Mouse (Mus musculus) midbrain, postnatal 0 days (tissue): ENCODE results near the gene C1qtnf5. TPM values are rescaled to one million over a fixed set of nuclear protein-coding genes. Genes with fewer than 3 reads are reported as not detected.
A peak's percentile ranks its signal among the peaks of the same experiment; 100 is the strongest.

Experiments
- ATAC-seq: fragments of 200-750 bp; cut with Nextera tagmentation; 2 replicates; pipeline ENCODE4 v1.8.0; 2017; ENCODE audit warnings: moderate number of reproducible peaks, mild to moderate bottlenecking, moderate TSS enrichment, moderate library complexity; ENCODE audit not compliant: low FRiP score
- DNase-seq: peaks from one replicate; pipeline ENCODE4 v3.0.0-alpha.2; 2015; ENCODE audit warnings: low spot score
- H3K27ac ChIP-seq: fragments of 300-500 bp; sonication (generic); 2 replicates; pipeline ENCODE4 v1.5.1; 2014; ENCODE audit warnings: low read depth, mild to moderate bottlenecking, low read length, mixed read lengths
- H3K27me3 ChIP-seq: fragments of 300-500 bp; sonication (generic); 2 replicates; pipeline ENCODE4 v1.6.1; 2014; ENCODE audit warnings: low read length, control low read depth, mixed read lengths; ENCODE audit not compliant: insufficient read depth
- H3K36me3 ChIP-seq: fragments of 300-500 bp; sonication (generic); 2 replicates; pipeline ENCODE4 v1.6.1; 2014; ENCODE audit warnings: low read length, control low read depth, mixed read lengths; ENCODE audit not compliant: insufficient read depth
- H3K4me1 ChIP-seq: fragments of 300-500 bp; sonication (generic); 2 replicates; pipeline ENCODE4 v1.6.1; 2014; ENCODE audit warnings: mild to moderate bottlenecking, control low read depth, antibody characterized with exemption, low read length, mixed read lengths; ENCODE audit not compliant: insufficient read depth
- H3K4me2 ChIP-seq: fragments of 300-500 bp; sonication (generic); 2 replicates; pipeline ENCODE4 v1.6.1; 2014; ENCODE audit warnings: low read depth, mild to moderate bottlenecking, low read length, mixed read lengths; ENCODE audit not compliant: poor library complexity, severe bottlenecking
- H3K4me3 ChIP-seq: fragments of 300-500 bp; sonication (generic); 2 replicates; pipeline ENCODE4 v1.5.1; 2014; ENCODE audit warnings: low read depth, mild to moderate bottlenecking, low read length, moderate library complexity
- H3K9ac ChIP-seq: fragments of 300-500 bp; sonication (generic); replicated peaks from 2 replicates; pipeline ENCODE4 v1.6.1; 2014; ENCODE audit warnings: mild to moderate bottlenecking, low read length, moderate library complexity, mixed read lengths; ENCODE audit not compliant: poor library complexity, severe bottlenecking
- H3K9me3 ChIP-seq: fragments of 300-500 bp; sonication (generic); 2 replicates; pipeline ENCODE4 v1.6.1; 2016; ENCODE audit warnings: low read length, control low read depth
- CTCF ChIP-seq: IDR thresholded peaks from 2 replicates; pipeline ENCODE4 v1.5.1; 2016; ENCODE audit warnings: antibody characterized with exemption, mild to moderate bottlenecking
- WGBS: fragments of 180-500 bp; shearing (Covaris S2); extraction: QIAGEN DNeasy Blood & Tissue Kit; methylation state at CpG from one replicate; pipeline ENCODE4 v1.1.7; 2014; 5-methylcytosine and 5-hydroxymethylcytosine counted together
- polyA plus RNA-seq: library from polyadenylated mRNA; unstranded; fragments of >200 nt; fragmentation: Nextera tagmentation; extraction: Ambion mirVana; gene quantifications from 2 replicates; pipeline ENCODE4 v1.2.1, GENCODE M21; 2015
- total RNA-seq: library from RNA; depleted of rRNA; stranded (reverse); fragments of >200 nt; gene quantifications from 2 replicates; pipeline ENCODE4 v1.2.3, GENCODE M21; 2014; rRNA removed

C1qtnf5 gene
- total RNA-seq (16.6 and 29.0 TPM in 2 replicates), polyA plus RNA-seq (9.9 and 10.7 TPM in 2 replicates)

GRCm38 (mm10) chr9:44107110-44107509 lies at the start of gene C1qtnf5:
Gene C1qtnf5, plus strand, starts transcription at chr9:44107245.
- peaks cover 6% of the 10 kb centered on the region; the same call in 1 of the 2 replicates for H3K4me1 ChIP-seq
- H3K27me3 ChIP-seq, result no peaks in the 10 kb centered on the region
- peak; percentile 81 for DNase-seq
- 20% methylated on average over 8 of the region's 8 CpGs for WGBS
- H3K9me3 ChIP-seq, result no peaks in the 10 kb centered on the region
- peak; percentile 67 for ATAC-seq
- TF ChIP-seq CTCF, result no peak; the same call in 1 of the 2 replicates
- H3K27ac ChIP-seq, result peak within 1 kb of the TSS; percentile 51
- peak within 1 kb of the TSS; percentile 37; the same call in 1 of the 2 replicates for H3K4me2 ChIP-seq
- no peaks in the 10 kb centered on the region; the same call in 1 of the 2 replicates for H3K36me3 ChIP-seq
- H3K9ac ChIP-seq, result no peak within 1 kb of the TSS
- H3K4me3 ChIP-seq, result no peak within 1 kb of the TSS

- Histone ChIP-seq H3K4me1 (no peaks in the 10 kb centered on the region), H3K36me3 (no peaks in the 10 kb centered on the region), H3K27ac (no peak overlapping the region), H3K9me3 (no peaks in the 10 kb centered on the region), H3K4me2 (no peak overlapping the region), H3K9ac (no peak overlapping the region), H3K27me3 (no peaks in the 10 kb centered on the region), H3K4me3 (no peak overlapping the region)
- DNase-seq (no peak), ATAC-seq (no peak)
- no peak for TF ChIP-seq CTCF
- WGBS, result 88% methylated on average over 6 of the region's 6 CpGs
These were observed 48.4 kb upstream of the C1qtnf5 start for GRCm38 (mm10) chr9:44058606-44059005.

GRCm38 (mm10) chr9:44065177-44065576 lies 41.9 kb upstream of the C1qtnf5 start:
- no peak overlapping the region for H3K4me2 ChIP-seq
- H3K9ac ChIP-seq, result no peak overlapping the region
- H3K4me1 ChIP-seq, result 0 out of 2 replicates have a peak, but pooled peaks cover 3% of the 10 kb centered on the region
- H3K27me3 ChIP-seq, result no peaks in the 10 kb centered on the region
- no peaks in the 10 kb centered on the region for H3K36me3 ChIP-seq
- H3K27ac ChIP-seq, result no peak overlapping the region
- no peak for DNase-seq
- 0 out of 2 replicates have a peak, but pooled peaks have one; percentile 30 for TF ChIP-seq CTCF
- no peak overlapping the region for H3K4me3 ChIP-seq
- WGBS, result 45% methylated on average over 1 of the region's 1 CpGs
- no peak for ATAC-seq
- no peaks in the 10 kb centered on the region for H3K9me3 ChIP-seq

GRCm38 (mm10) chr9:44066785-44067225 lies 40.2 kb upstream of the C1qtnf5 start, which contains the start of gene Usp2:
Gene Usp2, plus strand, starts transcription at chr9:44067021.
- no peak within 1 kb of the TSS for H3K27ac ChIP-seq
- peak; percentile 99 for DNase-seq

GRCm38 (mm10) chr9:44067241-44067959 lies 39.6 kb upstream of the C1qtnf5 start:
- Histone ChIP-seq H3K4me3 (peak overlapping the region; percentile 55), H3K4me1 (0 out of 2 replicates have a peak, but pooled peaks cover 3% of the 10 kb centered on the region), H3K9ac (peak overlapping the region; percentile 61), H3K27ac (no peak overlapping the region), H3K4me2 (peak overlapping the region; percentile 91), H3K9me3 (no peaks in the 10 kb centered on the region), H3K27me3 (no peaks in the 10 kb centered on the region), H3K36me3 (no peaks in the 10 kb centered on the region)
- no peak for TF ChIP-seq CTCF
- DNase-seq (peak; percentile 63), ATAC-seq (peak; percentile 47)
- 6% methylated on average over 15 of the region's 15 CpGs for WGBS

More at GRCm38 (mm10) chr9:44066785-44067225, 40.2 kb upstream of the C1qtnf5 start, which contains the start of gene Usp2:
- Histone ChIP-seq H3K27me3 (no peaks in the 10 kb centered on the region), H3K9ac (peak within 1 kb of the TSS; percentile 61), H3K9me3 (no peaks in the 10 kb centered on the region), H3K36me3 (no peaks in the 10 kb centered on the region), H3K4me2 (peak within 1 kb of the TSS; percentile 91), H3K4me1 (0 out of 2 replicates have a peak, but pooled peaks cover 3% of the 10 kb centered on the region), H3K4me3 (peak within 1 kb of the TSS; percentile 55)
- WGBS, result under 1% methylated on average over 38 of the region's 38 CpGs
- peak; percentile 99 for ATAC-seq
- peak; percentile 92 for TF ChIP-seq CTCF

- H3K27ac ChIP-seq, result no peak overlapping the region
- no peaks in the 10 kb centered on the region for H3K27me3 ChIP-seq
- H3K36me3 ChIP-seq, result no peaks in the 10 kb centered on the region
- peak overlapping the region; percentile 91; the same call in 1 of the 2 replicates for H3K4me2 ChIP-seq
- 91% methylated on average over 6 of the region's 6 CpGs for WGBS
- H3K4me3 ChIP-seq, result no peak overlapping the region
- no peak overlapping the region for H3K9ac ChIP-seq
- TF ChIP-seq CTCF, result no peak
- ATAC-seq, result no peak
- DNase-seq, result no peak
- H3K9me3 ChIP-seq, result no peaks in the 10 kb centered on the region
- 0 out of 2 replicates have a peak, but pooled peaks cover 3% of the 10 kb centered on the region for H3K4me1 ChIP-seq
These were observed 39.1 kb upstream of the C1qtnf5 start for GRCm38 (mm10) chr9:44067960-44068330.
